Mouse (Mus musculus) left cerebral cortex, adult 2 months (tissue): ENCODE measurements around the gene Dok7. TPM values are rescaled to one million over a fixed set of nuclear protein-coding genes. Genes with fewer than 3 reads are reported as not detected.
A peak's percentile ranks its signal among the peaks of the same experiment; 100 is the strongest.

ENCODE experiments used
- DNase-seq, 2 experiments: peaks; one replicate each; pipeline ENCODE4 v3.0.0; 2021 to 2022; ENCODE audit warnings: low spot score in 2 of 2, mixed read lengths in 1 of 2; ENCODE audit errors: extremely low spot score in 1 of 2
- H3K27ac ChIP-seq: fragments of 200-600 bp; 2 replicates; pipeline ENCODE4 v1.8.1; 2022
- H3K4me3 ChIP-seq: fragments of 200-600 bp; 2 replicates; pipeline ENCODE4 v1.8.1; 2022
- CTCF ChIP-seq: fragments of 200-600 bp; IDR thresholded peaks from 2 replicates; pipeline ENCODE4 v1.8.1; 2022; ENCODE audit warnings: antibody characterized with exemption, mild to moderate bottlenecking, moderate library complexity
- intact Hi-C: fragments of 180-260 bp; cut with DNase I; formaldehyde crosslinking; loops from one replicate; pipeline ENCODE4 v1.15.1; 2025
- total RNA-seq, 2 experiments: library from RNA; stranded (reverse); gene quantifications; 2 replicates each; pipeline ENCODE4 v1.2.3; 2021

Gene Dok7
- total RNA-seq, 2 experiments from 2014 or later, result 22.3 to 26.0 TPM

DNA sequence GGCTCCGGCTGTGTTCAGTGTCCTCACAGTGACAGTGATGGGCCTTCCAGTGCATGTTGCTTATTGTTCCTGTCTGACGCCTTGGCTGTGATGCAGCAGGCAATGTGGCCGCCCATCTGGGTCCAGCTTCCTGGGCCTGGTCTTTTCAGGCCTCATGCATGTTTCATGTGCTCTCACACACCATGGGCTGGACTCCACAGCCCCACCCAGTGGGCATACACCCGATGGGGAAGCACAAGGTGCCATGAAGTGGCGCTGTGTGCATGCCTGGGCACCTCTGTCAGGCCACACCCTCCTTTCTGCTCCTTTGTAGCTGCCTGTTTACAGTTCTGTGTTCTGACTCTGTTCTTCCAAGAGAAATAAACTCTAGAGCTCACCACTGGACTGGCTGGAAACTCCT, 23.5 kb upstream of the Dok7 start:
- intact Hi-C loops, result no loop called here
- Histone ChIP-seq H3K4me3 (no peak overlapping the region), H3K27ac (no peak overlapping the region)
- TF ChIP-seq CTCF, result peak; percentile 38
- no peak for DNase-seq

DNA sequence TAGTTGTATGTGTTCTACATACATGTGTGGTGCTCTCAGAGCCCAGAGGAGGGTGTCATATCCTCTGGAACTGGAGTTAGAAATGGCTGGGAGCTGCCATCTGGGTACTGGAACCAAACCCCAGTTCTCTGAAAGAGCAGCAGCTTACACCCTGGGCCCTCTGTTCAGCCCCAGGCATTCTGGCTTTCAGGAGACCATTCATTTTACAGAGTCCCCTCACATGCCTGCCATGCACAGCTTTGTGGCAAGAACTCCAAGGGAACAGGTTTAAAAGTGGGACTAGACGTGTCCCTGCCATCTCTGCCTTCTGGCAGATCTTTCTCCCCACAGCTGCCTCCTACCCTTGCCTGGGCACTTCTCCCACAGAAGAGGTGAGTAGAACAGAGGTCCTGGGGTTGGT, 22.9 kb upstream of the Dok7 start:
- DNase-seq, result no peak
- no peak for TF ChIP-seq CTCF
- H3K27ac ChIP-seq, result no peak overlapping the region
- intact Hi-C loops, result no loop called here
- no peak overlapping the region for H3K4me3 ChIP-seq

DNA sequence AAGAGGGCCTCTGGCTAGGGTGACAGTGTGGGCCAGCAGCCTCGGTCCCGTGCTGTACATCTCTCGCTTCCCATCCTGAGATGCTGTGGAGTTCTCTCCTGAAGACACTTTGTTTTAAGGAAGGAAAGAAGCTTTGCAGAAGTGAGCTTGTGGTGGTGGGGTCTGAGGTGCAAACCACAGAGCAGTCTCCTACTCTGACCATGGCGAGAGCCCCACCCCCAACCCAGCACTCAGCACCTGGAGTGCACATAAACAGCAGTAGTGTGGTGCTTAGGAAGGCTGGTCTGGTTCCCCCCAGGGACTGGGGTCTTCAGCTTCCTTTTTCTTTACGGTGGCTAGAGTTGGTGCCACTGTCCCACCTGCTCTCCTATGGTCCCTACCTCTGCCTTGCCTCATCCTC, 21.4 kb upstream of the Dok7 start:
- TF ChIP-seq CTCF, result no peak
- intact Hi-C loops, result no loop called here
- H3K27ac ChIP-seq, result no peak overlapping the region
- H3K4me3 ChIP-seq, result no peak overlapping the region
- DNase-seq, result no peak

DNA sequence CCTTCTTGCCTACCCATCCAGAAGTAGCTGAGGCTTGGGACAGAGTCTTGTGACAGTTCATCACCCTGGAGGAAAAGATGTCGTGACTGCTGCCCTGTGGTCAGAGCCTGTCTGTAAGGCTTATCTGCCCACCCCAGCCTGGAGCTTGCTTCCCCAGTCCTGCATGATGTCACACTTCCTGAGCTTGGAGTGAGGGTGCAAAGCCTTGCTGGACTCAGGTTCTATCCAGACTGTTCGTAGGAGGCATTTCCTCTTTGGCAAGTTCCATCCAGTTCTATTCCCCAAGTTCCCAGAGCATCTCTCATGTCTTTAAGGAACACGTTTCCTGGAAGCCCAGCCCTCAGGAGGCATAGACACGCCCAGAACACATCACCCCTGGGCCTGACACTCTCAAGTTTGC, 20.8 kb upstream of the Dok7 start:
- DNase-seq, result no peak
- Histone ChIP-seq H3K27ac (no peak overlapping the region), H3K4me3 (no peak overlapping the region)
- intact Hi-C loops, result no loop called here
- no peak for TF ChIP-seq CTCF

DNA sequence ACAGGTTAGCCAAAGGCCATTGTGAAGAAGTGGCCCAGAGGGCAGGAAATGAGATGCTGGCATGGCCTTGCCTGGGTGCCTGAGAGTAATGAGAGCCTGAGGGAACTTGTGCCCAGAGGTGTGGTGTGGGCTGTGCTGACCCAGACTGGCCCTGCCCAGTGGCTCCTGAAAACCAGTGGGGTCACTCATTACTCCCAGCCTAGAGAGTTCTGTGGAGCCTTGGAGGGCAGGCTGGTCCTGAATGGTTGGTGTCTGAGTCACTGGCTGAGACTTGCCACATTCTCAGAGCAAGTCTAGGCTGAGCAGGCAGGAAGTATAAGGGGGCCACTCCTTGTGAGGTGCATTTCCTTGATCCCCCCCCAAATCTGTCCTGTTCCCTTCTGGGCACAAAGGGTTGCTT, 19.1 kb upstream of the Dok7 start:
- intact Hi-C loops, result no loop called here
- TF ChIP-seq CTCF, result no peak

DNA sequence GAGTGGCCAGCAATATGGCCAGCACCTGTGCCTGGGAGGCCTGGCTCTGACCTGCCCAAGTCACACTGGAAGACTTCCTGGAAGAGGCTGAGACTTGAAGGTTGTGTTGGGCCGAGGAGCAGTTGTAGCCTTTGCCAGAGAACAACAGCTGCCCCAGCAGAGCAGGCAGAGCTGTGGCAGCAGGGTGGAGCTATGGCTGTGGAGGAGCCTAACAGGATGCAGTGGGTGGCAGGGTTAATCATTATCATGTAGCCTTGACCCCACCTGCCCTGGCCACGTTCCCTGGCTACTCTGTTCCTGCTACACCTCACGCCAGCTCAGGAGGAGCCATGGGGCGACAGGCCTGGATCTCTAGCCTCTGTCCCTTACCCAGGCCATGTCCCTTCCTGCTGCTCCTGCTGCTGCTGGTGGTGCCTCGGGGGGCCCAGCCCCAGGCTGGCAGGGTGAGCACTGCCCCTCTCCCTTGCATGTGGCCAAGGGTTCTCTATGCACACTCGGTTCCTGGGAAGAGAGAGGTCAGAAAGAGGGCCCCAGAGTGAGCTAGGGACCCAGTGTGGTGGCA, 15.2 kb upstream of the Dok7 start, which contains the start of gene Hgfac:
Hgfac (plus strand) TSS at position 242 of the 562 bp plus-strand sequence.
- intact Hi-C loops, result loop anchor here (5.0 kb wide), 1 partner anchor 369 kb away; no protein-coding TSS in a partner anchor
- H3K27ac ChIP-seq, result no peak within 1 kb of the TSS

More for the DNA sequence above, 19.1 kb upstream of the Dok7 start:
- H3K4me3 ChIP-seq, result no peak overlapping the region
- no peak for DNase-seq
- H3K27ac ChIP-seq, result no peak overlapping the region

DNA sequence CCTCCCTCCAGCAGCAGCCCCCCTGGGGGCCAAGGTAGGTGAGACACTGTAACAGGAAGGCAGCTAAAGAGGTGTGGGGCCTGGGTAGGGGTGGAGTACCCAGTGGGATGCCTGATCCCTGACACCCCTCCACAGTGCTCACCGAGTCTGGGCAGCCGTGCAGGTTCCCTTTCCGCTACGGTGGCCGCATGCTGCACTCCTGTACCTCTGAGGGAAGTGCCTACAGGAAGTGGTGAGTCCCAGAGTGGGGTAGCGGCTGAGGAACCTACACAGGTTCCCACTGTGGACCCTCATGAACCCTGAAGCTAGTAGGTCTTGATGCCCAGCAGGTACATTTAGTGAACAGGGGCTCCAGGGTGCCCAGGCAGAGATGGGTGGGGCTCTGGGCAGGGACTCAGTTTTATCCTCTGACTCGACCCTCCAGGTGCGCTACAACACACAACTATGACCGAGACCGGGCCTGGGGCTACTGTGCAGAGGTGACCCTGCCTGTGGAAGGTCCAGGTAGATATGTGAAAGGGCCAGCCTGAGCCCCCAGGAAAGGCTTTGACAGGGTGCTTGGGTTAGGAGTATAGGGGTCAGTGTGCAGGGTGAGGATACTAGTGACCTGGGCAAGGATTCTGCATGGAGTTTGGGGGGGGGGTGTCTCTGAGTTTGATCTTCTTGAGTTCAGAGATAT, 14.0 kb upstream of the Dok7 start:
- no peak for DNase-seq
- intact Hi-C loops, result loop anchor here (1.0 to 5.0 kb wide), 3 partner anchors 56 to 370 kb away; no protein-coding TSS in a partner anchor
- Histone ChIP-seq H3K4me3 (no peak overlapping the region), H3K27ac (no peak overlapping the region)
- no peak for TF ChIP-seq CTCF

More for the DNA sequence above, 15.2 kb upstream of the Dok7 start, which contains the start of gene Hgfac:
- TF ChIP-seq CTCF, result no peak
- H3K4me3 ChIP-seq, result no peak within 1 kb of the TSS
- no peak for DNase-seq

DNA sequence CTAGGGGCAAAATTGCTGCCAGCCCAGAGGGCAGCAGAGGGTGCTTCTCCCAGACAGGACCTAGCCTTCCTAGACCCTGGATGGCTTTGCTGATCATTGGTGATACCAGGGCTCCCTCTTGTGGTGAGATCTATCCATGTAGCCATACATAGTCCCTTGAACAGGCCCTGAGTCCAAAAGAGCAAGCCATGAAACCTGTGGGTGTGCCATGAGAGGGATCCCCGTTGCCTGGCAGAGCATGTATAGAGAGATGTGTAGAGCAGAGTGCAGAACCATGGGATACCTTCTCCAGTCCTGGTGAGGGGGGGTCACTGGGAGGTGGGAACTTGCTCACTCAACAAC, 13.5 kb upstream of the Dok7 start:
- Histone ChIP-seq H3K4me3 (no peak overlapping the region), H3K27ac (no peak overlapping the region)
- intact Hi-C loops, result loop anchor here (1.0 to 5.0 kb wide), 3 partner anchors 57 to 371 kb away; no protein-coding TSS in a partner anchor
- DNase-seq, result peak; percentile 73 to 78
- TF ChIP-seq CTCF, result peak; percentile 88

DNA sequence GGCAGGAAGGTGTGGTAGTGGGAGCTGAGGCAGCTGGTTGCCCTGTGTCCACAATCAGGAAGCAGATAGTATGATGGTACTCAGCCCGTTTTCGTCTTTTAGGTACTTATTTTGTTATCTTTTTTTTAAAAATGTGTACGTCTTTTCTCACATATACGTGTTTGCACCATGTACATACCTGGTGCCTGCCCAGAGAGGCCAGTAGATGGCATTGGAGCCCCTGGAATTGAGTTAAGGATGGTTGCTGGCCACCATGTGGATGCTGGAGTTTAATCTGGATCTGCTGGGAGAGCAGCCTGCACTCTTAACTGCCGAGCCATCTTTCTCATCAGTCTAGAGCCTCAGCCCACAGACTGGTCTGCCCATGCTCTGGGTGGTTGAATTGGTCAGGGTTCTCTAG, 6.0 kb upstream of the Dok7 start:
- DNase-seq, result no peak
- intact Hi-C loops, result loop anchor here (2.0 kb wide), 1 partner anchor 298 kb away; no protein-coding TSS in a partner anchor
- no peak overlapping the region for H3K4me3 ChIP-seq
- peak; percentile 44 for TF ChIP-seq CTCF
- H3K27ac ChIP-seq, result no peak overlapping the region

DNA sequence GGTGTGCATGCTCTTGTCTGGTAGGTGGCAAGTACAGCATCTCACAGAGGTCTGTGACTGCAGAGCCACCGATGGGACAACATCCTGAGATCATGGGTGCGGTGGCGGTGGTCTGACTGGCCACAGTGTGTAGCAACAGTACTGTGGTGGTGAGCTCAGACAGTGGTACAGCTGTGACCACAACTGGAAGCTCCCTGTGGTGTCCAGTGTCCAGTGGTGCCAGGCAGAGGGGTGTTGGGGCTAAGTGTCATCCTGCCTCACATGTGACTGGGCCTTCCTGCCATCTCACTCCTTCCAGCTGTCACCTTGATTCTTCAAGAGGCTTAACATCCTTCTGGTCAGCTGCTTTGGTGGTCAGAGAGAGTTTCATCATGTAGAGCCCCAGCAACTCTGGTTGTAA, 1.9 kb upstream of the Dok7 start:
- H3K4me3 ChIP-seq, result no peak overlapping the region
- no peak for TF ChIP-seq CTCF
- no peak for DNase-seq
- intact Hi-C loops, result loop anchor here (5.0 kb wide), 1 partner anchor 83 kb away; no protein-coding TSS in a partner anchor
- H3K27ac ChIP-seq, result no peak overlapping the region

DNA sequence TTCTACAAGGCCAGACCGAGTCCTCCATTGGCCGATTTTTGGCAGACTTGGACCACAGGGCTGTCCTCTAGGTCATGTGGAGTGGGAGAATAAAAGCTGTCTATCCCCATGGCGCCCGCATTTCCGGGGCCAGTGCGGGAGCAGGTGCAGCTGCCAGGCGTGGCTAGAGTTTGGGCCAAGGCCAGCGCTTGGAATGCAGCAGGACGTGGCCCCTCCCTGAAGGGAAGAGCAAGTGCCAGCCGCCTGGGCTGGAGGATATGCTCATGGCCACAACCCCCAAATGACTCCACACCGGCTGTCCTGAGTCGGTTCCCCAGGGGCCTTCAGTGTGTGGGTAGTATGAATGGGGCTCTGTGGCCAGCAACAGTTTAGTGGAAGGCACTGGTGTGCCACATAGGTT, 1.5 kb upstream of the Dok7 start:
- intact Hi-C loops, result loop anchor here (5.0 kb wide), 1 partner anchor 82 kb away; no protein-coding TSS in a partner anchor
- Histone ChIP-seq H3K27ac (no peak overlapping the region), H3K4me3 (no peak overlapping the region)
- TF ChIP-seq CTCF, result no peak
- DNase-seq, result no peak

DNA sequence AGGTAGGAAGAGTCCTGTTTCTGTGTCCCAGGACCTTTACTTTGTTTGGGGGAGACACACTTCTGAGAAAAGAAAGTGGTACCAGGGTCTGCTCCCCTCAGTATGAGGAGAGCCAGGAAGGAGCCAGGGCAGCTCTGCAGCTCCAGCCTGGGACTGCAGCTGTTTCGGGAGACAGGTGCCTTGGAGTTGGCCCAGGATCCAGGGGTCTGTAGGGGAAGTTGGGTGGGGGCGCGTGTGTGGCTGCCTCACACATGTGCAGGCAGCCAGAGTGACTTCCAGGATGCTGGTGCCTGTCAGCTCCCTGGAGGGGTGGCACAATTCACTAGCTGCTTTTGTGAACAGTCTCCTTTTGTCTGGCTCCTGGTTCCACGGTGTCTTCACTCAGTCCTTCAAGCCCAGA, 1.0 kb downstream of the Dok7 start:
- TF ChIP-seq CTCF, result no peak
- intact Hi-C loops, result loop anchor here (5.0 kb wide), 1 partner anchor 80 kb away; no protein-coding TSS in a partner anchor
- Histone ChIP-seq H3K4me3 (peak overlapping the region; percentile 57), H3K27ac (peak overlapping the region; percentile 91)
- no peak for DNase-seq
